Mouse (Mus musculus) cerebellum, postnatal 36 days (tissue): ENCODE results near the gene Ear14.
A peak's percentile ranks its signal among the peaks of the same experiment; 100 is the strongest.
"Not testable (repeated sequence)": the region's sequence is repeated elsewhere in the genome, so short reads cannot be mapped to it uniquely, and the experiment has no call there.

Source experiments
- DNase-seq, 2 experiments: peaks; one replicate each; pipeline ENCODE4 v3.0.0; 2021 to 2022; ENCODE audit warnings: mixed read lengths in 2 of 2

Gene Ear14

DNA sequence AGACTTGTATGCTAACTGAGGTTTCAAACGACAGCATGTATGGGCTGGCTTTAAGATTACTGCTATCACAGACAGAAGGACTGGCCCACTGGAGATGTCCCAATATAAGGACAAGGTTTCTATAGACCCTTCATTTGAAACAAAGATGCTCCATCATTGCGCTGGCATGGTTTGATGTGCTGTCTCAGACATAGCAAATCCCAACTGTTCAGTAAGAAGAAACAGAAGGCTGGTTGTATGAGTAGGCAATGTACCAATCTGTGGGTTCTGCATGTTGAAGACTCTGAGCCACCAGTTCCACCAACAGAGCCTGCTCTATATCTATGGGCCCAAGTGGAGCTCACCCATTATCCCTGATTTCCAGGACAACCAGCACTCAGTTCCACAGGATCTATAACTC lies at the start of gene Ear14:
Gene Ear14, plus strand, starts transcription at position 277 of the 400 bp plus-strand sequence.
- DNase-seq: no peak

DNA sequence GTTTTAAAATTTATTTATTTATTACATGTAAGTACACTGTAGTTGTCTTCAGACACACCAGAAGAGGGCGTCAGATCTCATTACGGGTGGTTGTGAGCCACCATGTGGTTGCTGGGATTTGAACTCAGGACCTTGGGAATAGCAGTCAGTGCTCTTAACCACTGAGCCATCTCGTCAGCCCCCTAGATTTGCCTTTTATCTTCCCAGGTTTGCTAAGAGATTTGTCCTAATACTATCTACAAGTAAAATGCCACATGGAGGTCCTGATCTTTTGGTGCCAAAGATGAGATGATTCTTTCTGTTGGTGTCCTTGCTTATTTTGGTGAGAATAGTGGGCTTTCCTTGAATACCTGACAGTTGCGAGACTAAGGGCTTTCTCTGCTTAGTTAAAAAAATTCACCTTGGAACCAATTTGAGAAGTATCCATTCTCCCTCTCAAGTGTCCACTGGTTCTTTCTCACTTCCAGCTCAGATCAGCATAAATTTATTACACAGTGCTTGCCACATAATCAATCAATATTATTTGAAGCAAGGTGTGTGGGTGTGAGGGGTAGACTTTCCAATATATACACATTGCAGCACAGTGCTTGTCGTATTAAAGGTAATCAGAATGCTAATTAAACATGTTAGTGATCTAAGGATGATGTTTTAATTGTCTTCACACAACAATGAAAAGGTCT lies 47.0 kb upstream of the Ear14 start:
- DNase-seq: no peak

DNA sequence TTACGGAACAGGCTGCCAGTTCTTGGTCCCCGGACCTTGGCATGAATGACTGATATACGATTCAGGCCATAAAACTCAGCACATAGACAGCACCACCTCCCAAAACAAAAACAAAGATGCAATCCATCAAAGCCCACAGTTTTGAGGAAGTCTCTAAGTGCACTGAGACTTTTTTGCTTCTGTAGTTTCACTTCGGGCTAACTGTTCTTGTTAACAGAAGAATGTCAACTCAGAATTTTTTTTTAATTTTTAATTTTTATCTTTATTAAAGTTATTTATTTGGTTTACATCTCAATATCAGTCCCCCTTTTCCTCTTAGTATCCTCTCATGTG lies 46.5 kb upstream of the Ear14 start:
- DNase-seq: no peak

DNA sequence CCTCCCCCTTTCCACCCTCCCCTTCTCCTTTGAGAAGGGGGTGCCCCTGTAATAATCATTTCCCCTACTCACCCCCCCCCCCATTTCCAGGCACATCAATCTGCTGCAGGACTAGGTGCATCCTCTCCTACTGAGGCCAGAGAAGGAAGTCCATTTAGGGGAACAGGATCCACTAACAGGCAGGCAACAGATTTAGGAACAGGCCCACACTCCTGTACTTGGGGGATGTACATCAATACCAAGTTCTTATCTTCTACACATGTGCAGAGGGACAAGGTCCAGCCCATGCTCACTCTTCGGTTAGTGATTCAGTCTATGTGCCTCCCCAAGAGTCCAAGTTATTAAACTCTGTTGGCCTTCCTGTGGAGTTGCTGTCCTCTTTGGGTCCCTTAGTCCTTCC lies 46.1 kb upstream of the Ear14 start:
- DNase-seq: no peak

DNA sequence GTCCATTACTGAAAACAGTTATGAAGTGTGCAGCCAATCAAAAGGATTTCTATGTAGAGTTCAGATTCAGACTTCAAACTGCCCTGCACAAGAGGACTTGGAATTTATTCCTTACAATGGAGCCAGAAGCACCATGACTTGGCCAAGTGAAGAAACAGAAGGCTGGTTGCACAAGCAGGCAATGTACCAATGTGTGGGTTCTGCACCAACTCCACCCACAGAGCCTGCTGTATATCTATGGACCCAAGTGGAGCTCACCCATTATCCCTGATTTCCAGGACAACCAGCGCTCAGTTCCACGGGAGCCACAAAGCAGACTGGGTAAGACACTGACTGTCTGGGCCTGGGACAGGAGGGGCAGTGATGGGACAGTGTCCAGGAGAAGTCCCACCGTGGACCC lies 41.2 kb upstream of the Ear14 start, which contains the start of gene Rnase2b:
Gene Rnase2b, plus strand, starts transcription at position 285 of the 400 bp plus-strand sequence.
- not testable (repeated sequence) for DNase-seq

DNA sequence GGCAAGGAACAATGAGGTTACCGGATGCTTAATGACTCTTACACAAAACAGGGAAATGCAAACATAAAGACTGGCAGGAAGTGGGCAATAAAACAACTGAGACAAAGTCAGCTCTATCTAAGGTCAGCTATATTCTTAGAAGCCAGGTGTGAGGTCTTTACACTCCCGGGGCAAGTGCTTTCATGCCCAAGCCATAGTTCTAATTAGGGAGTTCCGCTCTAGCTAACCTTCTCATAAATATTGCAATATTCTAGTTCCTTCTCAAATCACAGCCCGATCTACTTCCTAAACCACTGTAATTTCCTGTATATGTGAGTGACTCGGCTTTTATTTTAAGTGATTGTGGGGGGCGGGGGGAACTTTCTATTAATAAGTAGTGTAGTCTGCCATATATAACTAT lies 39.9 kb upstream of the Ear14 start:
- not testable (repeated sequence) for DNase-seq

DNA sequence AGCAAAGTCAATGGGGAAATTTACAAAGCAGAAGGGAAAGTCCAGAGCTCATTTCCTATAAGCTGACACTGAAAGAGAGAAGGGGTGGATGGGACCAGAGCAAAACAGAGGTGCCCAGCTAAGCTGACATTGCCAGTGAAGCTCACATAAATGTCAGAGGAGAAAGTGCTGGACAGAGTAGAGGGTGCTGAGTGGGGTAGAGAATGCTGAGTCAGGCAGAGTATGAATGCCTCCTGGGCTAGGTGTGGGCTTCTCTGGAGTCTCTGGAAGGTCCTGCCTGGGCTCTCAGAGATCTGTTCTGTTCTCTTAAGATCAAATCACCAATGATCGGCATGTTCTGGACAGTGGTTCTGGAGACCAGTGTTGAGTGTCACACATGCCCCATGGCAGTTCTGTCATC lies 37.8 kb upstream of the Ear14 start:
- no peak for DNase-seq

DNA sequence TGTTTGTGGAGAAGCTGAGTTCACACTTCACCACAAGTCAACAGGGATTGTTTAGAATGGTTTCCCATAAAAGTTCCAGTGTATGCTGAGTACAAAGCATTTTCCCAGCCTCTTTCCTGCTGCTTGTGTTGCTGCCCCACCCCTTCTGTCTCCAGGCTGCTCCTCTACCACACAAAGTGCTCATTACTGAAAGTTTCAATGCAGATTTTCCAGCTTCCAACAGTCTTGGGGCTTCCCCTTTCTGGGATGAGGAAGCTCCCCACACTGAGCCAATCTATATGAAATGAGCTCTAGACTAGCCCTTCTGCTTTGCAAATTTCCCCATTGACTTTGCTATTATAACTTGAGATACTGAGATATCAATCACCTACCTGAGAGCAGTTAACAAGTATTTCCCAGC lies 37.1 kb upstream of the Ear14 start:
- DNase-seq: no peak

DNA sequence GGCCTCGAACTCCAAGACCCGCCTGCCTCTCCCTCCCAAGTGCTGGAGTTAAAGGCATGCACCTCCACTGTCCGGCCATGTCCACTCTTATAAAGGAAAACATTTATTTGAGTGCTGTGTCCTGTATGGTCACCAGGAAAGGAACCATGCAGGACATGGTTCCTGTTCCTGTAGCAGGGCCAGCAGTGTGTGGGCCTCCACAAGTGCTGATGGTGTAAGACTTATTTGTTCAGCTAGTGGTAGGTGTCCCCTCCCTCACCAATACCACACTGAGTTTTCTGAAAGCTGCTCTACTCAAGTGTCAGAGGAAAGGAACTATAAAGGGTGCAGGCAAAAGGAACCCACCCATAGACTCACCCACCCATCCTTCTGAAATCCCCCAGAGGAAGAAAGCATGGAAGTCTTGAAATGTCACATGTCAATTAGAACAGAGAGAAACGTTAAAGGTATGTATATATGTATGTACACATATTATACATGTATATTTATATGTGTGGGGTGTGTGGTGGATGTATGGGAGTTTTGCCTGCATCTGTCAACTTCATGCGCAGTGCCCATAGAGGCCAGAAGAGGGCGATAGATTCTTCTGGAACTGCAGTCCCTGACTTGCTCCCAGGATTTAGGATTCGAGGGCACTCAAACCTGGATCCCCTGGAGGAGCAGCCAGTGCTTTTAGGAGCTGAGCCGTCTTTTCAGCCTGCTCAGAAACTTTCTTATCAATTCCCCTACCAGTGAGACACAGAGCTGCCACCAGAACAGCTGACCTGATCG lies 30.9 kb upstream of the Ear14 start:
- peak; percentile 20 to 26 for DNase-seq

DNA sequence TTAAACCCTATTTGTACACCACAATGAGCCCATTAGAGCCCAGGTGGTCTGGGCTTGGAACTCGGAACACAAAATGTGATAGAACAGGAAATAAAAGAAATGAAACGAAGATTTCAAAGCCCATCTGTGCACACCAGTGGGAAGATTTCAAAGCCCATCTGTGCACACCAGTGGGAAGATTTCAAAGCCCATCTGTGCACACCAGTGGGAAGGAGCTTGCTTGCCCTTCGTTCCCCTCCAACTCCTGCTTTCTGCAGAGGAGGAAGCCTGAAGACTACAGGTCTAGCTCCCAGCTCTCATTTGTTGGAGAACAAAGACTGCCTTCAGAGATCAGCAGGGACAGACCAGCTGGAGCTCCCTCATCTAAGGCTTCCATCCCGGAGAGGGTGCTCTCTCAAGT lies 30.2 kb upstream of the Ear14 start:
- not testable (repeated sequence) for DNase-seq

DNA sequence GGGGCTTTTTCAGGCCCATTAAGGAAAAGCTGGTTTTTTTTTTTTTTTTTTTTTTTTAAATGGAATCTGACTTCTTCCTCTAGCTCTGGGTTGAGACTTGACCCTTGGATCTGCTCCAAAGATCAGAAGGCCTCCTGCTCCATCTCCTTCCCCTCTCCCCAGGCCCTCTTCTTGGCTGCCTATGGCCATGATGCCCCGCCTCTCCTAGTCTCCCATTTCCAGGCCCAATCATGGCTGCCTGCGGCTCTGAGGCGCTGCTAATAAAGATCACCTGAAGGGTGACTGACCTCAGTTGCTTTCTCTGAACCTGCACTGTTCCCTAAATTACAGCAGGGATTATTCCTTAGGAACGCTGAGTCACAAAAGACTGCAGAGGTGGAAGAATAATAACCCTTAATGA lies 29.3 kb upstream of the Ear14 start:
- DNase-seq: no peak

DNA sequence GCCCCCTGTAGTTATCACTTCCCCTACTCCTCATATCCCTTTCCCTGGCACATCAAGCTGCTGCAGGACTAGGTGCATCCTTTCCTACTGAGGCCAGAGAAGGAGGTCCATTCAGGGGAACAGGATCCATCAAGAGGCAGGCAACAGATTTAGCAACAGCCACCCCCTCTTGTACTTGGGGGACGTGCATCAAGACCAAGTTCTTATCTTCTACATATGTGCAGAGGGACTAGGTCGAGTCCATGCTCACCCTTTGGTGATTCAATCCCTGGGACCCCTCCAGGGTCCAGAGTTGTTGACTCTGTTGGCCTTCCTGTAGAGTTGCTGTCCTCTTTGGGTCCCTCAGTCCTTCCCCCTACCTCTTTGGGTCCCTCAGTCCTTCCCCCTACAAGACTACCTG lies 22.1 kb upstream of the Ear14 start:
- DNase-seq: not testable (repeated sequence)

DNA sequence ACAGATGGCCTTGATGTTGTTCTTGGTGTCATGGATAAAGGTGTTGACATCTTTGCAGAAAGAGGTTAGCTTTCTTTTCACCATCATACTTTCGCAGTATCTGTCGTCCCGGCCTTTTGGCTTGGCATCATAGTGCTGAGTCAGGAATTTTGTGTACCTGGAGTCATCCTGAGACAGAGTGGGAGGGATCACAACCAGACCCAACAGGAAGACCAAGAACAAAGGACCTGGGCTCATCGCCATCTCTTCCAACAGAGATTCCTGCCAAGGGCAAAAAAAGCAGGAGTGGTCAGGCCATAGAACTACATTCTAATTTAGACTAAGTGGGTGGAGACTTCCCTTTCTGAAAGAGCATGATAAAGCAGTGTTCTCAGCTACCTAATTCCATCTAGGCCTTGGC lies 7.5 kb upstream of the Ear14 start:
- DNase-seq: no peak

DNA sequence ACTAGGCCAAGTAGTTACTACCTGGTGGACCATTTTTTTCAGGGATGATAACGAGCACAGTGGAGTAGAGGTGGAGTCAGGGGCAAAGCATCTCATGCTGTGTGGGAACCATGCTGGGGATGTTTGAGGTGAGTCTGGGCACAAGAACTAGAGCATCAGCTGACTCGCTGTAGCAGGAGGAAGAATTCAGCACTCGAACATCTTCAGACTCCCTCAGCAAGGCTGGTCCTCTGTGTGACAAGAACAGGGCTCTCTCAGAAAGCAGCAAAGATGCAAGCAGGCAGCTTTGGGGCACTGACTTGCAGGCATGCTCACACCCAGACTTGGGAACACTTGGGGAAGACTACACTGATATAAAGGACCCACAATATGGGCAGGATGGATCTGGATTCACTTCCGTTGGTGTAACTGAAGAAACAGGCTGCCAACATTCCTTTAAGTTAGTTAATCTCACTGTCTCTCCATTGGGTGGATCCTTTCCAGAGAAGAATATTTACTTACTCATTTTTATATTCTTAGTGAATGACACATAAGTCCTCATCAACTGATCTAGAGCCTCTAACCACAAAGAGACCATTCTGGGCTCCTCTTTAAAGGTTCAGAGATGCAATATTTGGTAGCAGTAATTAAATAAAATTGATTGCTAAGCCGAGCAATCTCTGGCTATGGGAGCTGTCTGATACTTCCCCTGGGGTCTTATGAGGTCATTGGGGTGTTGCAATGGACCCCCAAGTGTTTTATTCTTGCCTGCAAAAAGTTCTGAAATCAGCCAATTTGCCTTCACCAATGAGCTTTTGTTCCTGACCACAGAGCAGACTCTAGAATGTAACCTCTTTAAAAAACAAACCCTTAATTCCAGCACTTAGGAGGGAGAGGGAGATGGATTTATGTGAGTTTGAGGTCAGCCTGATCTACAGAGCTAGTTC lies 3.8 kb upstream of the Ear14 start, which contains the start of gene Ang2:
Gene Ang2, minus strand, starts transcription at position 51 of the 926 bp plus-strand sequence.
- DNase-seq: no peak

DNA sequence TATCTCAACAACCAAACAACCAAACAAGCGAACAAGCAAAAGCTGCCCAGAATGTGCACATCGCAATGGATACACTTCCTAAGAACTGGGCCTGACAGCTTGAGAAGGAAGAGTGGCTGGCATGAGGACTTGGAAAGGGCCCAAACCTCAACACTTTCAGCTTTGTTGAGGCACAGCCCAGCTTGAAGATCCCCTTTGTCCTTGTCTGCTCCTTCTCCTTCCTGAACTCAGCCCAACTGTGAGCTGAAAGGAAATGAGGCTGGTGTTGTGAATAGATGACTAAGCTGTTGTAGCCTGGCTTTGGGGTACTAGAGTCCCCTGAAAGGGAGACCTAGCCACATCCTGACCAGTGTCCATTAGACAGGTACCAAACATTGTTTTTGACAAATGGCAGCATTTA lies 3.1 kb upstream of the Ear14 start:
- no peak for DNase-seq

DNA sequence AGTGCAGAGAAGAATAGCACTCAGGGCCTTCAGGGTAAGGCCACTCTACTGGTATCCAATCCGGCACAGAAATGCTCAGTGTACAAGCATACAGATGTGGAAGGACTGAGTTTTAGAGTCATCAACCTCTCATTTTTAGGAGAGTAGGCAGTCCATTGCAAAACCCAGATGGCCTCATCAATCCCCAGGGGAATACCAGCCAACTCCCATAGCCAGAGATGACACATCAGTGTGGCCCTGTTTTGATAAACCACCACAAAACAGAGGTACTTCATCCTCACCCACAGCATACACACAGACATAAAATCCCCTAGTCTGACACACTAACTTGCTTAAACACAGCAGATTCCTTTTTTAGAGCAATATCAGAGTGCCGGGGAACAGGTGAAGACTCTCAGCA lies 2.7 kb upstream of the Ear14 start:
- DNase-seq: no peak

DNA sequence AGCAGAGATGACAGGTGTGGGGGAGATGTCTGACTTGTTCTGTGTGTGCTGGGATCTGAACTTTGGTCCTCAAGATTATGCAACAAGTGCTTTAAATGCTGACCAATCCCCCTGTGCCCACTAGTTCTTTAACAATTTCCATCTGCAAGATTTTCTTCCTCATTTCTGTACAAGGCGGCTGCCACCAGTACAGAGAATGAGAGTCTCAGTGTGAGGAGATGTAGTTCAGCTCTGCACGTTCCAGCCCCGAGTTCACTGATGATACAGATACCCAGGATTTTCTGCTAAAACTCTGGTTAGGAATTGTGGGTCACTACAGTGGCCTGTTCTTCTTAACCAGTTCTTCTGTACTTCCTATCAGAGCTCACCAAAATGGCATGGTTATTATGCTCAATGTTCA lies 16.9 kb downstream of the Ear14 start:
- DNase-seq: not testable (repeated sequence)

DNA sequence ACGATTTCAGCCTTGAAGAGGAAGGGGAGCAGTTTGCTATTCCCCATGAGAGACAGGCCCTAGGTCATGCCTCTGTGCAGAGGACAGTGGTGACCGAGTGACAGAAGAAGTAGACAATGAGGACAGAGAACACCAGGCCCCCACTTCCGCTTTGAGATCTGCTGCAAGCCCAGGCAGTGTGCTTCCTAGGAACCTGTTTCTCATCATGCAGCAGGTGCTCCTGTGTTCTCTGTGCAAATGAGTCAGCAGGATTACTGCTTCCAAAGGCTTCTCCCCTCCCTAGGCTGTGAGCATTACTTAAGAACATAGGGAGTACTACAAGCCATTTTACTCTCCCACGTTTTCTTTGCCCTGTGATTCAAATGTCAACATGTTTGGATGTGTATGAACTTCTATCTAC lies 26.5 kb downstream of the Ear14 start:
- DNase-seq: not testable (repeated sequence)

DNA sequence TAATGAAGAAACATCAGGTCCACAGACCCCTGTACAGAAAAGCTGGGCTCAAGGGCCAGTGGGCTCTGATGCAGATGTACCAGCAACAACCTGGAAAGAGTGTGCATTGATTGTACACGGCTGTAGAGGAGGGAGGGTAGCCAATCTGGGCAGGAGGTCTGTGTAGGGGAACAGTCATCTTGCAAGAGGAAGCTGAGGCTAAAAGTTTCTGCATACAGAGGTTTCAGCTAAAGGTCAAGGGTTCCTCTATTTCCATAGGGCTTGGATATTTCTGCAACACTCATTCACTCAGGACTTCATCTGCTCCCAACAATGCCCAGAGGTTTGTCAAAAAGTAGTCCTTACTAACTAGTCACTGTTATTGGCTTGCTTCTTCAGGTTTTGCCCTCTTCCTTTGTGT lies 34.3 kb downstream of the Ear14 start:
- DNase-seq: not testable (repeated sequence)

DNA sequence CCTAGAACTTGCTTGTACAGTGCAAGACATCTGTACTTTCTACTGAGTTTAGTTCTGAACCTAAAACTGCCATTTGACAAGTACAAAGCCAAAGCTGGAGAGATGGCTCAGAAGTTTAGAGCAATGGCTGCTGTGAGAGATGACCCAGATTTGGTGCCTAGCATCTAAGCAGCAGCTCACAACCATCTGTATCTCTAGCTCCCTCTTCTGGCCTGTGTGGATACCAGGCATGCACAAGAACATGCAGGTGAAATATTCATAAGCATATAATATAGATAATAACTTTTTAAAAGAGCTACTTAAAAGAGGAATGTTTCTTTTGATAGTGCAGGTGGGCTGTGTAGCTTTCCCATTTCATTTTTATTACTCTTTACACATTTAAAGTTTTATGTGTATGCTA lies 37.7 kb downstream of the Ear14 start:
- peak in 1 of 2 experiments; percentile 5 for DNase-seq

DNA sequence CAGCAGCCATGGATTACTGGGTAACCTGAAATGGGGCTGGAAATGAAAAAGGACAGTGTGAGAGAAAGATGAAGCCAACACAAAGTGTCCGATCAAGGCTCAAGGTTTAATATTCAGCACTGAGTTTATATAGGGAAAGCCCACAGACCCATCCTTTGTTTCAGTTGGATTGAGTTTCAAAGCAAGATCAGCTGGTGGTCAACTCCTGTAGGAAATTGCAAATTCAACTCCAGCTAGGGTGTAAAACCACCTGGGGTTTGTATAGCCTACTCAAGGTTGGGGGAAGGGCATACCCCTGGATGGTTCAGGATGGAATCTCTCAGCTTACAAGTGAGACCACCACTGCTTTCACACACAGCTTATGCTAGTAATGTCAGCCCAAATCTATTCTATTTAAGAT lies 44.5 kb downstream of the Ear14 start:
- DNase-seq: no peak

DNA sequence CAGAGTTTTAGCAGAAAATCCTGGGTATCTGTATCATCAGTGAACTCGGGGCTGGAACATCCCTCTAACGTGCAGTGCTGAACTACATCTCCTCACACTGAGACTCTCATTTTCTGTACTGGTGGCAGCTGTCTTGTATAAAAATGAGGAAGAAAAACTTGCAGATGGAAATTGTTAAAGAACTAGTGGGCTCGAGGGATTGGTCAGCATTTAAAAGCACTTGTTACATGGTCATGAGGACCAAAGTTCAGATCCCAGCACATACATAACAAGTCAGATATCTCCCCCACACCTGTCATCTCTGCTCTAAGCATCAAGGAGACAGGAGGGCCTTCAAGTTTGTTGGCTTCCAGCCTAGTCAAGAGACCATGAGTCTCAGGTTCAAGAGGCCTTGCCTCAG lies 47.2 kb downstream of the Ear14 start:
- DNase-seq: no peak

DNA sequence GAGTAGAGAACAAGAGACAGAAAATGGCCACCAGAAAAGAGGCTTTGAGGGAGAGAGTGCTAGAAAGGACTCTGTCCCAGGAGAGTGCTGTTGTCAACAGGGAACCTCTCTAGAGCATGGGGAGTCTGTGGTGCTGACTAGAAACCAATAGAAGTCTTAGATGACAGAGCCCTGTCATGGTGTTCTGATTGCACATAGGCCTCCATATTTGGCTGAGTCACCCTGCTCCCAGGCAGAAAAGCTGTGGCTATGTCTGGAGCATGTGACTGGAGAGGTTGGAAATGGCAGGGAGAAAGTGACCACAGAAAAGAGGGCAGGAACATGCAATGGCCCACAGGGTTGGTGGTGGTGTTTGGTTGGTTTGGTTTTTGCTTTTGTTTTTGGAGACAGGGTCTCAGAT lies 49.0 kb downstream of the Ear14 start:
- DNase-seq: not testable (repeated sequence)
